Mouse (Mus musculus) brain, embryonic 14.5 days (tissue): ENCODE measurements around the gene Cby3. TPM values are rescaled to one million over a fixed set of nuclear protein-coding genes. Genes with fewer than 3 reads are reported as not detected.
"Not testable (repeated sequence)": the region's sequence is repeated elsewhere in the genome, so short reads cannot be mapped to it uniquely, and the experiment has no call there.

Experiments
- DNase-seq: peaks from one replicate; pipeline ENCODE4 v3.0.0-alpha.2; 2011; ENCODE audit warnings: low read depth
- CTCF ChIP-seq: fragments of 200-500 bp; IDR thresholded peaks from 2 replicates; pipeline ENCODE4 v1.5.1; 2012; ENCODE audit warnings: inconsistent platforms, mild to moderate bottlenecking, moderate library complexity, borderline replicate concordance; ENCODE audit not compliant: insufficient read depth, insufficient read length; ENCODE audit errors: extremely low read depth
- POLR2A ChIP-seq: fragments of 200-500 bp; IDR thresholded peaks from 2 replicates; pipeline ENCODE4 v1.6.1; 2012; ENCODE audit warnings: mild to moderate bottlenecking, inconsistent platforms, borderline replicate concordance; ENCODE audit not compliant: poor library complexity, insufficient read depth, insufficient read length, severe bottlenecking; ENCODE audit errors: extremely low read depth
- polyA plus RNA-seq: library from polyadenylated mRNA; depleted of rRNA; stranded (reverse); fragments of >200 nt; gene quantifications from 2 replicates; pipeline ENCODE4 v1.2.3, GENCODE M21; 2012; rRNA removed

Gene Cby3
- polyA plus RNA-seq = 0.52 and 0.62 TPM in 2 replicates

GRCm38 (mm10) chr11:50354162-50354561 lies at the start of gene Cby3:
Cby3 (plus strand) TSS chr11:50354462.
- DNase-seq = no peak

GRCm38 (mm10) chr11:50312803-50313202 lies 41.5 kb upstream of the Cby3 start:
- TF ChIP-seq POLR2A (no peak), CTCF (no peak)
- no peak for DNase-seq

More at GRCm38 (mm10) chr11:50354162-50354561, at the start of gene Cby3:
- no peak for TF ChIP-seq POLR2A
- no peak for TF ChIP-seq CTCF

GRCm38 (mm10) chr11:50319343-50319742 lies 34.9 kb upstream of the Cby3 start:
- DNase-seq = not testable (repeated sequence)

GRCm38 (mm10) chr11:50321239-50321638 lies 33.0 kb upstream of the Cby3 start:
- TF ChIP-seq POLR2A (no peak), CTCF (no peak)
- DNase-seq = no peak

GRCm38 (mm10) chr11:50322345-50322744 lies 31.9 kb upstream of the Cby3 start:
- DNase-seq = no peak
- TF ChIP-seq POLR2A (no peak), CTCF (no peak)

GRCm38 (mm10) chr11:50323843-50324242 lies 30.4 kb upstream of the Cby3 start:
- no peak for DNase-seq
- no peak for TF ChIP-seq CTCF
- no peak for TF ChIP-seq POLR2A

- no peak for DNase-seq
- TF ChIP-seq CTCF = no peak
- TF ChIP-seq POLR2A = no peak
These were observed 29.4 kb upstream of the Cby3 start for GRCm38 (mm10) chr11:50324751-50325471.

- peak; percentile 97 for TF ChIP-seq POLR2A
- no peak for TF ChIP-seq CTCF
- DNase-seq = peak; percentile 100
These were observed 28.6 kb upstream of the Cby3 start, which contains the start of gene Canx for GRCm38 (mm10) chr11:50325496-50326301. Canx (minus strand) TSS chr11:50325673.

- DNase-seq = no peak
- no peak for TF ChIP-seq CTCF
- TF ChIP-seq POLR2A = no peak
These were observed 27.8 kb upstream of the Cby3 start for GRCm38 (mm10) chr11:50326302-50326966.

GRCm38 (mm10) chr11:50328075-50328625 lies 26.1 kb upstream of the Cby3 start:
- no peak for DNase-seq
- TF ChIP-seq POLR2A (no peak), CTCF (no peak)

GRCm38 (mm10) chr11:50329378-50329777 lies 24.9 kb upstream of the Cby3 start:
- DNase-seq = no peak
- TF ChIP-seq POLR2A (no peak), CTCF (no peak)
